In genomic region chr19:7445105-7445504, GRCm38 (mm10) we compare ENCODE assay signal across 15 mouse cellular contexts.
"Had no signal": no experiment of that assay in that cellular context is flagged by ENCODE, and none has a peak within 500 bp of the region (broad histone marks: within the 10 kb centered on the region; RNA-seq: fewer than 3 reads in every experiment).

No protein-coding gene starts in this region.

- H3K27me3 ChIP-seq: lung, embryonic 15.5 days; megakaryocyte, embryonic 14.5 days; midbrain, embryonic 13.5 days; midbrain, embryonic 15.5 days; neural tube, embryonic 12.5 days; stomach, embryonic 15.5 days had no signal

- ATAC-seq: lung, postnatal 0 days; midbrain, embryonic 13.5 days; midbrain, embryonic 15.5 days had no signal

- H3K9me3 ChIP-seq: lung, embryonic 15.5 days; megakaryocyte, embryonic 14.5 days; midbrain, embryonic 15.5 days; neural tube, embryonic 12.5 days; stomach, embryonic 15.5 days had no signal

- H3K36me3 ChIP-seq: lung, embryonic 15.5 days; midbrain, embryonic 15.5 days; stomach, embryonic 15.5 days had no signal

- DNase-seq: lung, adult 2 months; lung, postnatal 14 days; lung, postnatal 36 days; right cerebral cortex, postnatal 14 days had no signal

- H3K4me3 ChIP-seq: lung, embryonic 15.5 days; megakaryocyte, embryonic 14.5 days; midbrain, embryonic 13.5 days; midbrain, embryonic 15.5 days; neural tube, embryonic 12.5 days; stomach, embryonic 15.5 days had no signal

- H3K27ac ChIP-seq: liver, embryonic 14.5 days; lung, embryonic 15.5 days; macrophage; midbrain, embryonic 13.5 days; midbrain, embryonic 15.5 days; neural tube, embryonic 12.5 days; stomach, embryonic 15.5 days; stomach, postnatal 0 days had no signal

- H3K4me1 ChIP-seq: midbrain, embryonic 15.5 days had no signal

- H3K9ac ChIP-seq: liver, embryonic 14.5 days; lung, embryonic 15.5 days; midbrain, embryonic 13.5 days; midbrain, embryonic 15.5 days; neural tube, embryonic 12.5 days; stomach, embryonic 15.5 days had no signal

- H3K4me2 ChIP-seq: lung, embryonic 15.5 days; midbrain, embryonic 11.5 days; midbrain, embryonic 13.5 days; midbrain, embryonic 15.5 days; neural tube, embryonic 12.5 days; stomach, embryonic 15.5 days had no signal
